Mouse (Mus musculus): ENCODE data around the gene Iffo2.

The Iffo2 gene

DNA sequence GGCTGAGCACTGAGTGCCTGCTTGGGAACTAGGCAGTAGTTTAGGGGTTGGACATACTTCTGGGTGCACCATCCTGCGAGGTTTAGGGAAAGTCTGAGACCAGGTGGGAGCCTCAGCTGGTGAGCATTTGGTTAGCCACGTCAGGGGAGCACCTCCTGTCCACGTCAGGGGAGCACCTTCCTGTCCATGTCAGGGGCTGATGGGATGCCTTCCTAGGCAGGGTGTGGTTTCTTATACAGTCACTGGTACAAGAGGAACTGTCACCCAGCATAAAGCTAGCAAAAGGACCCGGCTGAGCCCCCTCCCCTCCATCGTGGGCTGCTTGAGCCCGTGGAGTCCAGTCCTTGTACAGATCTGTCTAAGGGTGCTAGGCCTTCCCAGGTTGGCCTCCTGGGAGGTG lies 52.0 kb downstream of the Iffo2 start:
- no peak for DNase-seq (ENCODE audit: low spot score)

DNA sequence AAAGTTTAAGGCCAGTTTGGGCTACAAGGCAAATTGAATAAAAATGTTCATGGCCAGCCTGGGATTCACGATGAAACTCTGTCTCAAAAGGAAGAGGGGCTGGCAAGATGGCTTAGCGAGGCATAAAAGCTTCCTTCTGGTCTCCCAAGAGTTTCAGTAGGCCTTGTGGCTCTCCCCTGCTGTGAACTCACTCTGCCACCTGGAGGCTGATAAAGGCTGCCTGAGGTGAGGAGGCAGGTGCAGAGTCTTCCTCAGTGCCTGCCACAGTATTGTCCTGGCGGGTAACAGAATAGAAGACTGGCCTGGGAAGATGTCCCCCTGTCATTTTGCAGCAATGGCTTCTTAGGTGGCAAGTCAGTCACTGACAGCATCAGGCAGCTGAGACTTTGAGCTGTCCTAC lies 52.6 kb downstream of the Iffo2 start:
- DNase-seq (ENCODE audit: low spot score), result no peak

DNA sequence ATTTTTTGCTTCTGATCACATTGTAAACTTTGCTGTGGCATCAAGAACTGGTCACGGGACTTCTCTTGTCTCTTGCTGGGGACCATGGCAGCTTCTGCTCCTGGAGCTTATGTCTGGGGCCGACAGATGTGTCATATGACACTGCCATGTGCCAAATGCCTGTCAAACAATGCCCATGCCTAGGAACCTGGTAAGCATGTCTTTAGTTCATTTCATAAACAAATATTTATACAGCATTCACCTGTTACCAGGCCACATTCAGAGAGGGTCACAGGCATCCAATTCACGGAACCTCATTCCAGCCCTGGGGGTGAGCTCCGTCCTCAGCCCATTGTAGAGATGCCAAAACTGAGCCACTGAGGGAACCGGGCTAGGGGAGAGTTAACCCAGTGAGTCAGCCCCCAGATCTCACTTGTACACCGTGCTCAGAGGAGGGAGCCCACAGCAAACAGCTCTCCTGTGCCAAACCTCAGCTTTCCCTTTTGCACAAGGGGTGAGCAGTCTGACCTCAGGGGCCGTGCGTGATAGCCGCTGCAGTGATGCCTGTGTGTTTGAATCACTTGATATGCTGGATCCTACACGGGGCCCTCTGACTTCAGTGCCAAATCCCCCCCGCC lies 53.4 kb downstream of the Iffo2 start:
- no peak for DNase-seq (ENCODE audit: low spot score)

DNA sequence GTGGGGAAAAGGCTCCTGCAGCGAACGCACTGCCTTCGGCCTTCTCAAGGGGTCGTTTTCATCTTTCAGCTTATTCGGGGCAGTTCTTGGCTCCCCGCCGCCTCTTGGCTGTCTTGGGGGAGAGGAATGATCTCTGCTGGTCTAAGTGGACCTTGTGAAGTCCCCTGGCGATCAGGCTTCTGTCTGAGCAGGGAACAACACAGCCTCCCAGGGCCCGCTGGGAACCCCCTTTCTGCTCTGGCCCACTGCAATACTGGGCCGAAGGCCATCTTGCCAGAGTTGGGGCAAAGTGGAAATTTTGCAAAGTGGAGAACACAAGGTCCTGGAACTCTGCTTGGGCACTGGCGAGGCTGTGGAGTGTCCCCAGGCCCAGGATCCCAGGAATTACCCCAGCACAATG lies 54.4 kb downstream of the Iffo2 start:
- no peak for DNase-seq (ENCODE audit: low spot score)

DNA sequence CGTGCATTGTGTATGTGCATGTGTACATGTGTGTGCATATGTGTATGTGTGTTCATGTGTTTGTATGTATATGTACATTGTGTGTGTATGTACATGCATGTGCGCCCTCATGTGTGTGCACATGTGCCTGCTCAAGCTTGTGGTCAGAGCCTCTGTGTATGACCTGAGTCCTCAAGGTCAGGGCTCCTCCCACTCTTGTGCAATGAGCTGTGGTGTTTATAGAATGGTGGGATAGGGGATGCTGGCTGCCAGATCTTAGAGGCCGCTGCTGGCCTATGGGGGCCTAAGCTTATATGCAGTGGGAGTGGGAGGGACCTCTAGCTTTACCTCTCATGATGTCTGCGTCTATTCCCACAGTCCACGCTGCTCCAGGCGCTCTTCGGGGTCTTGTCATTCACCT lies 55.4 kb downstream of the Iffo2 start:
- DNase-seq (ENCODE audit: low spot score), result no peak

DNA sequence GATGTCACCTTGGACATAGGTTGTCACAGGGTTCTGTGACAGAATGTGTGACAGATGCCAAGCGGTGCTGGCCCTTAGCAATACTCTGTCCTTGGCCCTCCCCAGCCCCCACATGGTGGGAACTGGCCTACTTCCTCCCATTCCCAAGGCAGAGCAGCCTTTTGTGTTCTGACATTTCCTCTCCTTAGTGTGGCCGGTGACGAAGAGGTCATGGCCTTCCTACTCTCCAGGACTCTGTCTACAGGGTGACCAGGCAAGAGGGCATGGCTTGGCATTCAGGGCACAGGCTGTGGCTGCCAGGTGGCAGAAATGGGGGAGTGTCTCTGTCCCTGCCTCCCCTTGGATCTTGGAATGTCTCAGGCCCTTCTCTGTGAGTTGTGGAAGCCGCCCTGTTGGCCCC lies 57.0 kb downstream of the Iffo2 start:
- no peak for DNase-seq (ENCODE audit: low spot score)

DNA sequence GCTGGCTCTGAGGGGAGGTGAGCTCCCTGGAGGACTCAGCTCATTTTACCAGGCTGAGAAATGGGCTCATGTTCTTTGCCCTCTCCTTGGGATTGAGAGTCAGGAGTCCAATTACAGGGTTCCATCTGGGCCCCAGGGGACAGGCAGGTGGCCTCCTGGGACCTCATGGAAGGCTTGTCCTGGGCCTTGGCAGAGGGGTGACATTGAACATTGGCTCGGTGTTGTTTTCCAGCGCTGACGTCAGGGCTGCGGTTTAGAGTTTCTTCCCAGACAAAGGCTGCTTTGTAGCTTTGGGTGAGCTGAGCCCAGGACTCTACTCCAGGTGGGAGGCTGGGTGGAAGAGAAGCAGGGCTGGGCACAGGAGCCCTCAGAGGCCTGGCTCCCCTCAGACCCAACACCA lies 57.4 kb downstream of the Iffo2 start:
- no peak for DNase-seq (ENCODE audit: low spot score)

DNA sequence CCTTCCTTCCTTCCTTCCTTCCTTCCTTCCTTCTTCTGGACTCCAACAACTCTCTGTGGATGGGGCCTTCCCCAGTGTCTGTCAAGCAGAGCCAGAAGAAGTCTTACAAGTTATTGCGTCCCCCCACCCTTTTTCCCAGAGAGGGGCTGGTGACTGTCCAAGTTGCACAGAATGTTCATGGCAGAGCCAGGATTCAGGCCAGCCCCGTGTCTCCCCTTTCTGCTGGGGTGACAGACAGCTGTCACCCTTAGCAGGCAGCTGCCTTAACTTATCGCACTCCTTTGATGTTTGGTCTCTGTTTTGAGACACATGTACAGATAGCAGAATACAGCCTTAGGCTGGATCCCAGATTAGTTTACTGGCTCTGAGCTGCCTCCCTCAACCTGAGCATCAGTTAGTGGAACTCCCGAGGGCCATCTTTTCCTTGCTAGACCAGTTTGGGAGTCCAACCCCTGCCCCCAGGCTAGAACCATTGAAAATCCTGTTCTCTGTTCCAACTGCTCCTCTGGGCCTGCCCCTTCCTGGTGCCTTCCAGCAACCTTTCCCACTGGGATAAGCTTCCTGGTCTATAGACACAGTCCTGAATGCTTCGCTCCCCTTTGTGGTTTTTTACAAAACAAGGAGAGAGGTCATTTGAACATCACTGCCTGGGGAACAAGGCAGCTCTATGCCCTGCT lies 59.1 kb downstream of the Iffo2 start:
- no peak for DNase-seq (ENCODE audit: low spot score)

DNA sequence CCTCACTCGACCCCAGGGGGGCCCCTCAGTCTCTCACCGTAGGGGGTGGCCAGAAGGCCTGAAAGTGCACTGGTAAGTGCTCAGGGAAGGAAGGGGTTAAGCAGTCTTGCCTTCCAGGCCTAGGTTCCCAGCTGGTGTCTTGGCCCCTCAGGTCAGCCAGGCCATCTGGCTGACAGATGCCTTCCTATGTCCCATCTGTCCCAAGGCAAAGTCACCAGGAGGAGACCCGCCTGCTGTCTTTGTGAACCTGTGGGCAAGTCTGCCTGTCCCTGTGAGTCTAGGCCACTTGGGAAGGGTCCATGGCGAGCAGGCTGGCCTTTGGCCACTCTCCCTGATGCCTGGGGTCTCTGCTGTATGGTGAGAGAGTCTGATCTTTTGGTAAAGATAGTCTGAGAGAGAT lies 60.1 kb downstream of the Iffo2 start:
- no peak for DNase-seq (ENCODE audit: low spot score)

DNA sequence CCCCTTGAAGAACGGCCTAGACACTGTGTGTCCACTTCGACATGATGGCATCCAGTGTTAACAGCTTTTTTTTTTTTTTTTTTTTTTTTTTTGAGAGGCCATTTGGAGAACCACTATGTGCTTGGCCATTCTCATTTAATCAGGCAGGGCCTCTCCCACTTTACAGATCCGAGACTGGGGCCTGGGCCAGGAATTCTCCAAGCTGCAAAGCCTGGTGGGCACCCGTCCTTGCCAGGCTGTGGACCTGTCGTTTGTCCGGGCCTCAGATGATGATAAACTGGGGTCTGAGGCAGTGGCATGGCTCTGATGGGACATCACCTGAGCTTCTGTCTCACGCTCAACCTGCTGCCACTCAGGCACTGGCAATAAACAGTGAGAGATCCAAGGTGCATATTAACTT lies 62.5 kb downstream of the Iffo2 start:
- DNase-seq (ENCODE audit: low spot score), result no peak

DNA sequence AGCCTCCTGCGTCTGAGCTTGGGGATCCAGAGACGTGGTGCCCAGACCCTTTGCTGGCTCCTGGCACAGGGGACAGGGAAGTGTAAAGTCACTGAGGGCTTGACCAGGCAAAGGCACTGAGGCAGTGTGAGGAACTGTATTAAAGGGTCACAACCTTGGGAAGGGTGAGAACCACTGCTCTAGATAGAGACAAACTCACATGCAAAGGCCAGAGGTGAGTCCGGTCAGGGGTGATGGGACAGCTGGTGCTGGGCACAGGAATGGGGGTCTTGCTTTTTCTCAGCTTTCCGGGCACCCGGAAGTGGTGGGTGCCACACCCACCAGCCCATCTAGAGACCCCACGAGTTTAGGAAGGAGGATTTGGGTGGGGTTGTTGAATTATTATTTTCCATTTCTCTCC lies 63.0 kb downstream of the Iffo2 start:
- DNase-seq (ENCODE audit: low spot score), result no peak

DNA sequence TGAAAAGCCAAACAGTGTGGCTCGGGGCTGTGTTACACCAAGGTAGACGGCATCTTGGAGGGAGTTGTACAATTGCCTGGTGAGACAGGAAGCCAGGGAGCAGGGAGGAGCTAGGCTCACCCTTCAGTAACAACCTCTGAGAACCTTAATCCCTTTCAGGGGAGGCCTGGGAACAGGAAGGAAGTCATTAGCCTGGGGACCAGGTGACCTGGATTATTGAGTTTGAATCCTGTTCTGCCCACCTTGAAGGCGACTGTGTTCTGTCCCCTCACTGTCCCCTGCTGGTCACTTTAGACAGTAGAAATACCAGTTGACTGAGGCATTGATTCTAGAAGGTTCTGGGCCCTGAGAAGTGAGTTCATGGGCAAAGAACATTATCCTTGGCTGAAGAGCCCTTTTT lies 63.7 kb downstream of the Iffo2 start:
- no peak for DNase-seq (ENCODE audit: low spot score)

DNA sequence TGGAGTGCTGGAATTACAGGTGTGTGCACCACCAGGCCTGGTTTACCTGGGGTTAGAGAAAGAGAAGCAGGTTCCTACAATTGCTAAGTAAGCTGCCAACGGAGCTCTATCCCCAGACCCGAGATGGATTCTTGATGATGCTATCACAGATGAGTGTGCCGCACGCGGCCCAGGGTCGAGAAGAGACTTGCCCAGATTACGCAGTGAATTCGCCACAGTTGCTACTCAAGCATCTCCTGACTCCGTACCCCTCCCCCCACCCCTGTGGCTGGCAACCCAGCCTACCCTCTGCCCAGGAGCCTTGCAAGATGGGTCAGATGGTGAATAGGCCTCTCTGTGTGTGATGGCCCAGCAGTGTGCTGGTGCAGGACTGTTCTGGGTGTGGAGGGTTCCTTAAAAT lies 66.4 kb downstream of the Iffo2 start:
- no peak for DNase-seq (ENCODE audit: low spot score)

DNA sequence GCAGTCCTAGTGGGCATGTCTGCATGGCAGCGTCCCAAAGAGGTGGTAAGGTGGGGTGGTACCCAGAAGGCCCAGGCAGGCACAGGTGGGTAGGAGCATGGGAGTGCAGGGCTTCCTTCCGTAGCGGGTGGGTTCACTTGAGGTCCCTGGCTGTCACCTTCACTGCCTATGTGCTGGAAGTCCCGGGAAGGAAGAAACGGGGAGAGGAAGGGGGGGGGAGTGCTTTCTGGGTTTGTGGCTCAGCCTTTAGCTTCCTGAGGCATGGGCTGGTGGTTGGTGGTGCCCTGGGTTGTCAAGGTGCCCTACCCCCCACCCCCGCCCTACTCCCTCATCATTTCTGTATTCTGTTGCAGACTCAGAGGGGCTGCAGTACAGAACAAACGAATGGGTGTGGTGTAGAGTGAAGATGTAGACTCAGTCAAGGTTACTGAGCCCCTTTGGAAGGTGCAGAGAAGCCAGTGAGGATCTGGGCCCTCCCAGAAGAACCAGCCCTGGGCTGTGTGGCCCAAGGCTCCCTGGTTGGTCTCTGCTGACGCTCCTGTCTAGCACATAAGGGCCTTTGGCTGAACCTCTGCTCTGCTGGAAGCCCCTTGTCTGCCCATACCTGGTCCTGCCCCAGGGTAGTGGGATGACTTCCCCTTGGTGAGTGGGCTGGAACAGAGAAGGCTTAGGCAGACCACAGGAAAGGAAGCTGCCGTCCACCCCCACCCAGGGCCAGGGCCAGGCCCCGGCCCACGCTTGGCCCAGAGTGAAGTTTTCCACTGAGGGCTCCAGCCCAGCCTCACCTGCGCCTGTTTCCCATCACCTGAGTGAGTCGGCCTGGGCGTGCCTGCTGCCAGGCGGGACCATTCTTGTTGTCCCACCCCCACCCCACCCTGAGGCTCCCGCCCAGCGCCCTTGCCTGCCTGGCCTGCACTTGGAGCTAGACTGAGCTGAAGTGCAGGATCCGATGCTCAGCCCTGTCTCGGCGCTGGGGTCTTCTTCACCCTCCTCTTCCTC lies 67.2 kb downstream of the Iffo2 start:
- no peak for DNase-seq (ENCODE audit: low spot score)

DNA sequence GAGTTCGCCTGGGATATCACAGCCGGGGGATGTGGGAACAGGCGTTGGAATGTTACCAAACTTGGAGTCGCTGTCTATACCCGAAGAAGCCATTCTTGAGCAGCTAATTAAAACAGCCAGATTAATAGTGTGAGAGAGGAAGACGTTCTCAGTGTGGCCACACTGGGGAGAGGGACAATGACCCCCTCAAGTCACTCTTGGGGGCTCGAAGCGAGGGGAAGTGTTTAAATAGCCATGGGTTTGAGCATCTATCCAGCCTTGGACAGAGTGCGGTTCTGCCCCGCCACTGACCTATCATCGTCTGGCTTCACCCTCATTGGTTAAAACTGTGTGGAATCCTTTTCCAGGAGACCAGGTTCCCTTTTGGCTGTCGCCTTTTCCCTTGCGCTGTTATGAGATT lies 68.0 kb downstream of the Iffo2 start:
- no peak for DNase-seq (ENCODE audit: low spot score)

DNA sequence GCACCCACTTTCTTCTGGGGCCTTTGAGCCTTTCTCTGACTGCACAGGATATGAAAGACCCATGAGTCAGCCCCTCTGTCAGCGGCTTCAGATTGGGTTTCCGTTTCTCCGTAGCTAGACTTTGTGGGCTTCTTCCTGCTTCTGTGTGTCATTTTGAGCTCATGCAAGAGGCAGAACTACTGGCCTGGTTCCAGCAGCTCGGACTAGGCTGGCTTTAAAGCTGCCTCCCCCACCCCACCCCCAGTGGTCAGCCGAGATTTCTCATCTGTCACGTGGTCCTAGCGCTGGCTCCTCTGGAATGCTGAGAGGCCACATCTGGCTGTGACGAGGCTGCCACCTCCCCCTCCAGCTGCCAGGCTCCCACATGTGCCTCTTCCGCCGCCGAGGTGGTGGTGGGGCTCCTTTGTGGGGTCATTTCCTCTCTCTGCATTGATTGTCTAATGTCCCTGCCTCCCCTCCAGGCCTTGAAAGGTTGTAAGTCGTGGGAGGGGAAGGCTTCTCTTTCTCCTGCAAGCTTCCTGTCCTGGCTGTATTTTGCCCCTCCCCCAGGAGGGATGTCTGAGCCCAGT lies 68.7 kb downstream of the Iffo2 start:
- peak; percentile 69 for DNase-seq (ENCODE audit: low spot score)

DNA sequence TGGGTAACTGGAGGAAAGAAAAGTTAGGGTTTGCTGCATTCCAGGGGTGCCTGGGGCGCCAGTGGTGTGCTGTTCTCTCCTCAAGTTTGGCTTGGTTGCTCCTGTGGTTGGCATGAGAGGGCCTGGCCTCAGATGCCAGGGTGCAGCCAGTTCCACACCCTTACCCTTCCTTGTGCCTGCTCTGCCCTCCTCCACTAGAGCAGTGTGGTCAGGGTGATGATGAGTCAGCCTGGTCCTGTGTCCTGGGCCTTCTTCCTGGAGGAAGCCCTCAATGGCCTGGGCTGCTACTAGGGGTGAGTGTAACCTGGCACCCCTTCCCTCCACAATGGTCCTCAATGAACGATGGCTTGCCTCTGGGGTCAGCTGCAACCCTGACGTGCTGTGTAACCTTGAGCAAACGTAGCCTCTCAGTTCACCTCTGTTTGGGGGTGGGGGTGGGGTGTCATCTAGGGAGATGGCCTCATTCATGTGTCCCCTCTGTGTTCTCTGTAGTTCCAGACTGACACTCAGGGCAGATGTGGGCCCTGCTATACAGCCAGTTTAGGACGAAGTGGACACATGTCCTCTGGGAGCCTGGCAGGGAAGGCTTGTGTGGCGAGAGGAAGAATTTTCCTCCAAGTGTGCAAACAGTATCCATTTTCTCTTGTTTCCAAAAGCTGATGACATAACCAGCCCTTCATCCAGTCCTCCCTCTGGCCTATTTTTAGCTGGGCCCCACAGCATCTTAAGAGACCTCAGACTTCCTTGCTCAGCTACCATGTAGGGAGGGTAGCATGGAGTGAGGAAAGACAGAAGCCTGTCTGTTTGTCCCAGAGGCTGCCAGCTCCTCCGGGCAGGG lies 71.4 kb downstream of the Iffo2 start:
- no peak for DNase-seq (ENCODE audit: low spot score)

DNA sequence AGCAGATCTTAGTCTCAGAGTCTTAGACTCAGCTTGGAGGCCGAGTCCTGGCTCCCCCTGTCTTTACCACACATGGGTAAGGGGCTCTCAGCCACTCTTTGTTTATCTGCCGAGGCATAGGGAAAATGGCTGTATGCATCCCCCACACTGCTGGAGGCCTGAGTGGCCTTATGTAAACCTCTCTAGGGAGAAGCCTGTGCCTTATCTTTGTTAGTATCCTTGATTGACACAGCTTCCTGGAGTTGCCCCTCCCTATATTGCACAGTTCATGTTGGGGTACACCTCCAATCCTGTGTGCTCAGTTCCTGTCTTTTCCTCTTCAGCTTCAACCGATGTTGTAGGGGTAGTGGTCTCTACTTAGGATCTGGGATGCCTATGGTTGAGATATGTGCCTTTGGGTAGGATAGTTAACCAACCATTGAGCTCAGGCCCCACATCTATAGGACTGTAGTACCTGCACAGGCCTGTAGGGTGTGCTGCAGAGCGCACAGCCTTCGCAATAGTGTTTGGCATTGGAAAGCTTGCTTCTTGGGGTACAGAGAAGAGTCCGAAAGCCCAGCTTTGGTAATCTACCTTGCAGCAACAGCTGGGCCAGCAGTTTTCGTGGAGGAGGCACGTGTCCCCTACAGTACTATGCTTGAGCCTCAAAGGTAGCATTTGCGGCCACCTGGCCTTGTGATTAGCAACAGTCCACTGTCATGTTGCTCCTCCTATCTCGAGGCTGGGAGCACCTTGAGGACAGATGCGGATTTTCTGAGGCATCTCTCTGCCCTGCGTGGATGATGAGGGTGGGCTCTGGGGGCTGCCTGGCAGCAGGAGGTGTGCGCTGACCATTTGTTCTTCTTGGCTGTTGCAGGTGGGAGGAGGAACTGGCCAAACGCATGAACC lies 72.3 kb downstream of the Iffo2 start, which contains the start of gene Gm21969:
Gene Gm21969 (plus strand): TSS at position 830 of the 888 bp plus-strand sequence.
- DNase-seq (ENCODE audit: low spot score), result peak; percentile 51

DNA sequence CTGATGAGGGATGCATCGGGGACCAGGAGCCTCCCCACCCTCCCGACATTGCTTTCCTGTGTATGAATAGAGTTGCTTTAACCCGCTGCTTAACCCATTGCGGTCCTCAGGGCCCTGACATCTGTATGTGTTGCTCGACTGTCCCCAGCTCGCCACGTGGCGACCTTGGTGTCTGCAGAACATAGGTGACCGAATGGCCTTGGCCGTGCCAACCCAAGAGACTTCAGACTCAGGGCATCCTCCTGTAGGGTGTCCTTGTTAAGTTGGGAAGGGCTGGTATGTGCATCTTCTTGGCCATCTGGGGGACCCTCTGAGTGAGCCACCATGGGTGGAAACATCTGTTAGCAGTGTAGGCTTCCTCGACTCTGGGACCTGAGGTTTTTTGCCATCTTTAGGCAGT lies 74.9 kb downstream of the Iffo2 start:
- DNase-seq (ENCODE audit: low spot score), result no peak

DNA sequence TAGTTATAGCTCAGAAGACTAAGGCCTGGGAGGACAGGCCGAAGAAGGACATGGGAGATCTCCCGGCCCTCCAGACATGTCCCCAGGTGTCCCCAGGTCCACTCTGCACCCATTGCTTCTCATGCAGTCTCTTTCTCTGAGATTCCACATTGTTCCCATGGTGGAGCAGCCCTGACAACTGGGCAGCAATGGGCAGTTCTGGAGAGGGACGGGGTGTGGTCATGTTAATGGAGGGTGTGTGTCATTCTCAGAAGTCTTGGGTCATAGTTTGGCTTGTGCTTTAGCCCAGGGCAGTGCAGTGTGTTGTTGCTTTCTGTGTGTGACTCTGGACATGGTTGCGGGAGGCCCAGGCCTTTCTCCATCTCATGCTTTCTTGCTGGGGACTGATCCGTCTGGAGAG lies 76.4 kb downstream of the Iffo2 start:
- DNase-seq (ENCODE audit: low spot score), result no peak

DNA sequence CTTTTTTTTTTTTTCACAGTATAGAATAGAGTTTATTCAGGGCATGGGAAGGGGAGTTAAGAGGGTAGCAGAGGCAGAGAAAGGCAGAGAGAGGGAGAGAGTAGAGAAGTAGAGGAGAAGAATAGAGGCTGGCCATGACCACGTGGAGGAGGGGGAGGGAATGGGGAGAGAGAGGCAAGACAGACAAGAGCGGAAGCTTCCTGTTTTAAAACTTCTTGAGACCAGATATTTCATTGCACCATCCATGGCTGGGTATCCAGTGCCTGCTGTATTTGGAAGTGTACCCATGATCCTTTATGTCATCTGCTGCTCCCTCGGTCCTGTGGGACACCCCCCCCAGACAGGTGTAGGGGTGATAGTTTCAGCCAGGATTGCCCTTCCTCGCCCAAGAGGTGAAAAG lies 78.6 kb downstream of the Iffo2 start:
- no peak for DNase-seq (ENCODE audit: low spot score)
